Mouse (Mus musculus) neutrophil, adult 83 days (primary cell): Measurements from ENCODE around the gene Acap2. TPM values are rescaled to one million over a fixed set of nuclear protein-coding genes. Genes with fewer than 3 reads are reported as not detected.

Experiments used
- total RNA-seq, 2 experiments: library from RNA; stranded (reverse); gene quantifications; one replicate each; pipeline ENCODE4 v1.2.4; 2023

Acap2 gene
- 10 to 100 TPM; 83.4 to 92.3 TPM for total RNA-seq

GRCm38 (mm10) chr16:31200790-31201567, at the start of gene Acap2:
TSS of gene Acap2 (minus strand) at chr16:31201245.

DNA sequence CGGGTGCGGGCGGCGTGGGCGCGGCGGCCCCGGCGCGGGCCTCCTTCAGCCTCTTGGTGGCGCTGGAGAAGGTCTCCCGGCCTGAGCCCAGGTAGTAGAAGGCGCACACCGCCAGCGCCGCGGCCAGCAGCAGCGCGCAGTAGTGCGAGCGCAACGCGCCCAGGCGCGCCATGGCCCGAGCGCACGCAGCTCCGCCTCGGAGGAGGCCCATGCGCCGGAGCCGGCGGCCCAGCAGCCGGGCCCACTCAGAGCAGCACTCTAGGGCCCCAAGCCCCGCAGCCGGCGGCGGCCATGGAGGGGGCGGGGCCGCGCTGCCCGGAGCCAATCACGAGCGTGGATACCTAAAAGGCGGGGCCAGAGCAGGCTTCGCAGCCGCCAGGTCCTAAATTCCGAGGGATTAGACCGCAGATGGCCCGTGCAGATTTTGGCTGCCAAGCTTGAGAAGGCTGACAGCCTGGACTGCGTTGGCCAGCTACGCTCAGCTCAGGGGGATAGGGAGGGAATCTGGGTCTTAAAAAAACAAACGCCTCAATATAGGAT, 119.8 kb downstream of the Acap2 start, which contains the start of gene Xxylt1:
Gene Xxylt1 (minus strand): TSS at position 308 of the 540 bp plus-strand sequence.

Other genes starting within 250 kb of the Acap2 start
- 1 to 10 TPM; 3.2 to 3.4 TPM for gene Xxylt1, start 119.8 kb downstream of the Acap2 start, total RNA-seq
- 10 to 100 TPM; 71.9 to 81.2 TPM for gene Ppp1r2, start 74.0 kb upstream of the Acap2 start, total RNA-seq
- not detected for gene Apod, start 113.6 kb upstream of the Acap2 start, total RNA-seq
- under 1 TPM; 0.53 to 0.88 TPM for gene Bdh1, start 221.0 kb upstream of the Acap2 start, total RNA-seq